Mouse (Mus musculus) neural tube, embryonic 12.5 days (tissue): Measurements from ENCODE around the gene Olfr1510. TPM values are rescaled to one million over a fixed set of nuclear protein-coding genes. Genes with fewer than 3 reads are reported as not detected.

Source experiments
- polyA plus RNA-seq: library from polyadenylated mRNA; unstranded; fragments of >200 nt; fragmentation: Nextera tagmentation; extraction: Ambion mirVana; gene quantifications from 2 replicates; pipeline ENCODE4 v1.2.1, GENCODE M21; 2016

The Olfr1510 gene
- polyA plus RNA-seq, 1 experiment from 2014 or later = not detected

Other genes starting within 250 kb of the Olfr1510 start
- 57.8 and 64.4 TPM in 2 replicates for gene Supt16, start 217.0 kb downstream of the Olfr1510 start, polyA plus RNA-seq
- gene Chd8, start 156.6 kb downstream of the Olfr1510 start, polyA plus RNA-seq = 46.0 and 48.6 TPM in 2 replicates
- 51.8 and 56.6 TPM in 2 replicates for gene Tox4, start 135.2 kb downstream of the Olfr1510 start, polyA plus RNA-seq
- 43.7 and 52.9 TPM in 2 replicates for gene Rab2b, start 134.8 kb downstream of the Olfr1510 start, polyA plus RNA-seq
- gene Mettl3, start 109.2 kb downstream of the Olfr1510 start, polyA plus RNA-seq = 58.7 and 58.8 TPM in 2 replicates
- 55.8 and 57.3 TPM in 2 replicates for gene Sall2, start 85.6 kb downstream of the Olfr1510 start, polyA plus RNA-seq
- 0.09 TPM in 1 of 2 replicates, not detected in the other for gene Olfr1513, start 58.0 kb downstream of the Olfr1510 start, polyA plus RNA-seq
- gene Olfr1512, start 35.2 kb downstream of the Olfr1510 start, polyA plus RNA-seq = not detected in 2 replicates
- 0.27 TPM in 1 of 2 replicates, not detected in the other for gene Olfr1511, start 17.0 kb downstream of the Olfr1510 start, polyA plus RNA-seq
- gene Olfr1509, start 28.6 kb upstream of the Olfr1510 start, polyA plus RNA-seq = not detected in 2 replicates
- not detected in 2 replicates for gene Olfr1508, start 53.1 kb upstream of the Olfr1510 start, polyA plus RNA-seq
- not detected in 2 replicates for gene Olfr1507, start 81.4 kb upstream of the Olfr1510 start, polyA plus RNA-seq